Mouse (Mus musculus) neural tube, embryonic 13.5 days (tissue): ENCODE measurements around the gene 0610012G03Rik. TPM values are rescaled to one million over a fixed set of nuclear protein-coding genes. Genes with fewer than 3 reads are reported as not detected.

Experiments used
- ATAC-seq: fragments of 200-750 bp; cut with Nextera tagmentation; 2 replicates; pipeline ENCODE4 v1.8.0; 2017; ENCODE audit warnings: low read depth, mild to moderate bottlenecking, moderate TSS enrichment, moderate library complexity
- H3K27ac ChIP-seq: fragments of 300-500 bp; sonication (generic); replicated peaks from 2 replicates; pipeline ENCODE4 v1.5.1; 2015; ENCODE audit warnings: moderate library complexity, mild to moderate bottlenecking, inconsistent platforms
- H3K27me3 ChIP-seq: fragments of 300-500 bp; sonication (generic); 2 replicates; pipeline ENCODE4 v1.6.1; 2015; ENCODE audit warnings: mild to moderate bottlenecking, inconsistent platforms
- H3K36me3 ChIP-seq: fragments of 300-500 bp; sonication (generic); 2 replicates; pipeline ENCODE4 v1.6.1; 2015; ENCODE audit warnings: mild to moderate bottlenecking, inconsistent platforms
- H3K4me1 ChIP-seq: fragments of 300-500 bp; sonication (generic); replicated peaks from 2 replicates; pipeline ENCODE4 v1.6.1; 2015; ENCODE audit warnings: inconsistent platforms
- H3K4me2 ChIP-seq: fragments of 300-500 bp; sonication (generic); 2 replicates; pipeline ENCODE4 v1.6.1; 2015; ENCODE audit warnings: inconsistent platforms, mild to moderate bottlenecking, moderate library complexity
- H3K4me3 ChIP-seq: fragments of 300-500 bp; sonication (generic); 2 replicates; pipeline ENCODE4 v1.5.1; 2015; ENCODE audit warnings: mild to moderate bottlenecking, inconsistent platforms
- H3K9ac ChIP-seq: fragments of 300-500 bp; sonication (generic); 2 replicates; pipeline ENCODE4 v1.6.1; 2015; ENCODE audit warnings: moderate library complexity, mild to moderate bottlenecking, inconsistent platforms
- H3K9me3 ChIP-seq: fragments of 300-500 bp; sonication (generic); 2 replicates; pipeline ENCODE4 v1.6.1; 2016; ENCODE audit warnings: inconsistent platforms
- WGBS: fragments of 180-500 bp; shearing (Covaris S2); methylation state at CpG from one replicate; pipeline ENCODE4 v1.1.7; 2015; 5-methylcytosine and 5-hydroxymethylcytosine counted together
- polyA plus RNA-seq: library from polyadenylated mRNA; unstranded; fragments of >200 nt; fragmentation: Nextera tagmentation; extraction: Ambion mirVana; gene quantifications from 2 replicates; pipeline ENCODE4 v1.2.1, GENCODE M21; 2015

Gene 0610012G03Rik
- polyA plus RNA-seq, 1 experiment from 2014 or later = 99.5 TPM

- Histone ChIP-seq H3K27ac (no peak overlapping the region), H3K4me2 (no peak overlapping the region), H3K9ac (no peak overlapping the region), H3K9me3 (no peaks in the 10 kb centered on the region), H3K36me3 (no peaks in the 10 kb centered on the region), H3K4me3 (no peak overlapping the region), H3K4me1 (peaks cover 10% of the 10 kb centered on the region; the same call in 1 of the 2 replicates), H3K27me3 (no peaks in the 10 kb centered on the region)
- WGBS = 84% methylated on average over 5 of the region's 5 CpGs
- ATAC-seq = no peak
Measured at GRCm38 (mm10) chr16:31927412-31927811, 20.9 kb downstream of the 0610012G03Rik start.

GRCm38 (mm10) chr16:31926547-31927182 lies 21.6 kb downstream of the 0610012G03Rik start:
- no peak for ATAC-seq
- Histone ChIP-seq H3K36me3 (no peaks in the 10 kb centered on the region), H3K4me3 (no peak overlapping the region), H3K4me1 (0 out of 2 replicates have a peak, but pooled peaks cover 3% of the 10 kb centered on the region), H3K9ac (no peak overlapping the region), H3K4me2 (no peak overlapping the region), H3K27me3 (no peaks in the 10 kb centered on the region), H3K9me3 (no peaks in the 10 kb centered on the region), H3K27ac (no peak overlapping the region)
- 85% methylated on average over 13 of the region's 13 CpGs for whole genome bisulfite sequencing

- no peaks in the 10 kb centered on the region for H3K9me3 ChIP-seq
- no peak for ATAC-seq
- no peaks in the 10 kb centered on the region for H3K4me1 ChIP-seq
- no peak overlapping the region for H3K27ac ChIP-seq
- H3K9ac ChIP-seq = no peak overlapping the region
- H3K36me3 ChIP-seq = no peaks in the 10 kb centered on the region
- H3K27me3 ChIP-seq = no peaks in the 10 kb centered on the region
- no peak overlapping the region for H3K4me2 ChIP-seq
- WGBS = 89% methylated on average over 6 of the region's 6 CpGs
- no peak overlapping the region for H3K4me3 ChIP-seq
Measured at GRCm38 (mm10) chr16:31926091-31926490, 22.2 kb downstream of the 0610012G03Rik start.

- H3K4me3 ChIP-seq = no peak overlapping the region
- H3K27ac ChIP-seq = no peak overlapping the region
- no peak overlapping the region for H3K9ac ChIP-seq
- H3K4me1 ChIP-seq = no peaks in the 10 kb centered on the region
- no peak overlapping the region for H3K4me2 ChIP-seq
- no peaks in the 10 kb centered on the region for H3K27me3 ChIP-seq
- H3K36me3 ChIP-seq = no peaks in the 10 kb centered on the region
- no peak for ATAC-seq
- WGBS = 84% methylated on average over 6 of the region's 6 CpGs
- no peaks in the 10 kb centered on the region for H3K9me3 ChIP-seq
Measured at GRCm38 (mm10) chr16:31924368-31924767, 23.9 kb downstream of the 0610012G03Rik start.

- 5% methylated on average over 14 of the region's 14 CpGs for WGBS
- no peak overlapping the region for H3K4me3 ChIP-seq
- H3K4me1 ChIP-seq = peaks cover 5% of the 10 kb centered on the region
- H3K27ac ChIP-seq = no peak overlapping the region
- peak; percentile 53 for ATAC-seq
- peak overlapping the region; percentile 42 for H3K4me2 ChIP-seq
- no peaks in the 10 kb centered on the region for H3K9me3 ChIP-seq
- H3K27me3 ChIP-seq = peaks cover 5% of the 10 kb centered on the region; the same call in 1 of the 2 replicates
- H3K9ac ChIP-seq = peak overlapping the region; percentile 59
- no peaks in the 10 kb centered on the region for H3K36me3 ChIP-seq
Measured at GRCm38 (mm10) chr16:31918248-31918724, 30.0 kb downstream of the 0610012G03Rik start.

- Histone ChIP-seq H3K4me2 (no peak overlapping the region; the same call in 1 of the 2 replicates), H3K4me1 (peaks cover 5% of the 10 kb centered on the region), H3K9me3 (no peaks in the 10 kb centered on the region), H3K27me3 (peaks cover 5% of the 10 kb centered on the region; the same call in 1 of the 2 replicates), H3K4me3 (no peak overlapping the region), H3K36me3 (no peaks in the 10 kb centered on the region), H3K9ac (no peak overlapping the region; the same call in 1 of the 2 replicates), H3K27ac (no peak overlapping the region)
- WGBS = 81% methylated on average over 11 of the region's 11 CpGs
- ATAC-seq = no peak
Measured at GRCm38 (mm10) chr16:31917776-31918175, 30.5 kb downstream of the 0610012G03Rik start.

- WGBS = 71% methylated on average over 10 of the region's 10 CpGs
- Histone ChIP-seq H3K27me3 (no peaks in the 10 kb centered on the region), H3K36me3 (no peaks in the 10 kb centered on the region), H3K9me3 (no peaks in the 10 kb centered on the region), H3K4me3 (no peak overlapping the region), H3K9ac (no peak overlapping the region), H3K4me2 (no peak overlapping the region), H3K4me1 (peaks cover 14% of the 10 kb centered on the region), H3K27ac (no peak overlapping the region)
- ATAC-seq = no peak
Measured at GRCm38 (mm10) chr16:31910281-31910847, 37.9 kb downstream of the 0610012G03Rik start.

- no peak for ATAC-seq
- Histone ChIP-seq H3K36me3 (no peaks in the 10 kb centered on the region), H3K4me3 (no peak overlapping the region), H3K9me3 (no peaks in the 10 kb centered on the region), H3K4me2 (0 out of 2 replicates have a peak overlapping the region, but pooled peaks have one; percentile 7), H3K27me3 (no peaks in the 10 kb centered on the region), H3K27ac (no peak overlapping the region), H3K4me1 (peaks cover 14% of the 10 kb centered on the region), H3K9ac (no peak overlapping the region)
- 63% methylated on average over 11 of the region's 11 CpGs for WGBS
Measured at GRCm38 (mm10) chr16:31908959-31909358, 39.3 kb downstream of the 0610012G03Rik start.

- H3K4me2 ChIP-seq = peak overlapping the region; percentile 45
- no peaks in the 10 kb centered on the region for H3K27me3 ChIP-seq
- no peaks in the 10 kb centered on the region for H3K36me3 ChIP-seq
- peak overlapping the region; percentile 6; the same call in 1 of the 2 replicates for H3K4me3 ChIP-seq
- WGBS = 12% methylated on average over 9 of the region's 9 CpGs
- H3K4me1 ChIP-seq = peaks cover 14% of the 10 kb centered on the region
- no peak for ATAC-seq
- no peaks in the 10 kb centered on the region for H3K9me3 ChIP-seq
- no peak overlapping the region for H3K27ac ChIP-seq
- H3K9ac ChIP-seq = 0 out of 2 replicates have a peak overlapping the region, but pooled peaks have one; percentile 31
Measured at GRCm38 (mm10) chr16:31906896-31907295, 41.4 kb downstream of the 0610012G03Rik start.

GRCm38 (mm10) chr16:31905891-31906825 lies 42.1 kb downstream of the 0610012G03Rik start:
- H3K27me3 ChIP-seq = no peaks in the 10 kb centered on the region
- H3K9me3 ChIP-seq = no peaks in the 10 kb centered on the region
- H3K9ac ChIP-seq = peak overlapping the region; percentile 31; the same call in 1 of the 2 replicates
- 40% methylated on average over 20 of the region's 20 CpGs for WGBS
- H3K36me3 ChIP-seq = no peaks in the 10 kb centered on the region
- peaks cover 14% of the 10 kb centered on the region for H3K4me1 ChIP-seq
- H3K4me3 ChIP-seq = no peak overlapping the region
- peak overlapping the region; percentile 45 for H3K4me2 ChIP-seq
- peak; percentile 68; the same call in 1 of the 2 replicates for ATAC-seq
- H3K27ac ChIP-seq = 0 out of 2 replicates have a peak overlapping the region, but pooled peaks have one; percentile 1

- WGBS = 80% methylated on average over 4 of the region's 4 CpGs
- no peaks in the 10 kb centered on the region for H3K36me3 ChIP-seq
- no peak for ATAC-seq
Measured at GRCm38 (mm10) chr16:31905331-31905730, 43.0 kb downstream of the 0610012G03Rik start.

More at GRCm38 (mm10) chr16:31905331-31905730, 43.0 kb downstream of the 0610012G03Rik start:
- H3K4me2 ChIP-seq = no peak overlapping the region
- no peak overlapping the region for H3K4me3 ChIP-seq
- H3K27me3 ChIP-seq = no peaks in the 10 kb centered on the region
- H3K9ac ChIP-seq = no peak overlapping the region
- peaks cover 14% of the 10 kb centered on the region for H3K4me1 ChIP-seq
- H3K27ac ChIP-seq = no peak overlapping the region
- H3K9me3 ChIP-seq = no peaks in the 10 kb centered on the region
